Mouse (Mus musculus) cerebellum, adult 9-10 months (tissue): Measurements from ENCODE around the gene Fabp3.
A peak's percentile ranks its signal among the peaks of the same experiment; 100 is the strongest.

ENCODE experiments used
- DNase-seq: peaks from one replicate; pipeline ENCODE4 v3.0.0; 2022

Fabp3 gene

DNA sequence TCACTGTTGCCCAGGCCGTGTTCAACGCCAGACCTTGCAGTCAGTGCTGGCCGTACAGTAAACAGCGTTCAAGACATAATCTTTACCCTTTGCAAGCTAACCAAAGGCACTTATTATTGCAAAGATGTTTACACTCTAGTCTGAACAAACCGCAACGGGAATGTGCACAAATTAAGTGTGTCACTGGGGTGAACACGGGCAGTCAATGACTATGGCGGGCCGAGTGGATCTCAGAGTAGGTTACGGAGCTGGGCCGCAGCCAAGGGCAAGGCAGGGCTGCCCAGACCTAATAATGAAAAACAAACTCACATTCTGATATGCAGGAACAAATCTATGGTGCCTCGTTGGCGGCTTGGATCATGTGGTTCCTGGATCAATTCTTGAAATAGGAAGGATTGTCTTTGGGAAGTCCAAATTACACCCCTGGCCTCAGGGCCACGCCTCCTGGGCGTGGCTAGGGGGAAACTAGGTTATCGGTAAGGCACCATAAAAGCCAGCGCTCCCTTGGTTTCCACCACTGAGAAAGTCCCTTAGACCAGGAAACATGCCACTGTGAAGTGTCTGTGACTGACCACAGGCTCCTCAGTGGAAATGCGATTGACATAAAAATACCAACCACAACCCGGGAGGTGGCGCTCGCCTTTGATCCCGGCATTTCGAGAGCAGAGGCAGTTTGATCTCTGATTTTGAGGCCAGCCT lies 13.2 kb upstream of the Fabp3 start:
- DNase-seq = no peak

- DNase-seq = no peak
These were observed 12.0 kb upstream of the Fabp3 start for GRCm38 (mm10) chr4:130296243-130296965.

GRCm38 (mm10) chr4:130297123-130297529 lies 11.3 kb upstream of the Fabp3 start:
- DNase-seq = peak; percentile 72

- DNase-seq = peak; percentile 85
These were observed 9.3 kb upstream of the Fabp3 start for GRCm38 (mm10) chr4:130298877-130299628.

GRCm38 (mm10) chr4:130299629-130300018 lies 8.8 kb upstream of the Fabp3 start:
- DNase-seq = no peak

DNA sequence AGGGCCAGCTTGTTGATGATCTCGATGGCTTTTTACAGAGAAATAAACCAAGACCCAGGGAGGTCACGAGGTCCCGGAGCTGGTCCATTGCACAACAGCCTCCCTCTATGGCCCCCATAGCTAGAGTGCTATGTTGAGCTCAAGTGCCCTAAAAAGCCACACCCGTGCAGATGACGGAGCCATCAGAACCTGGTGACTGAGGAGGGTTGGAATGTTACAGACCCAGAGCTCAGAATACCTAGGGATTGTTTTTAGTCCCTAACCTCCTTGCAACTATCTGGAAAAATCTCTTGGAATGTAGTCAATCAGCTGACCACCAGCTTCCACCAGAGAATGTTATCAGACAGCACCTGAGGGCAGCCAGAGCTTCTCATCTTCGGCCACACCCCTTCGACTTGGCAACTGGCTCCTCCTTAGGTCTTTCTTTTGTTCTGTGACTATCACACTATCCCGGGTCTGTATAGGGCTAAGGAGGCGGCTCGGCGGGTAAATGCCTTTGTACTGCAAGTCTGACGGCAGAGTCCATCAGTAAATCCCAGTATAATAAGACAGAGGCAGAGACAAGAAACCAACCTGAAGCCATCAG lies 6.0 kb upstream of the Fabp3 start:
- no peak for DNase-seq

DNA sequence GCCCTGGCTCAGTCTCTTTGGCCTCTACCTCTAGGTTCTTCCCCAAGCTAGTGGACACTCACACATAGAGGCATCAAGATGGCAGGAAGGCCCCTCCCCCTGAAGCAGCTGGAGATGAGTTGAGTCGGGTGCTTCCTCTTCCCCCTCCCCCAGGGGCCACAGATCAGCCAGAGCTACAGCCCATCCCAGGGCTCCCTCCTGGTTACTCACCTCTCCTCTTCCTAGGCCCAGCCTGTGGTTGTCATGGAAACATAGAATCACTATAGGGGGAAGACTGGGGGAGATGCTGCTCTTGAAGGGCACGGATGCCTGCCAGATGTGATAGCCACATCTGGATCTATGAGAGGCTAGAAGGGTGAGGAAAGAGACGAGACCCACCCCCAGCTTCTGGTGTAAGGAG lies 3.6 kb upstream of the Fabp3 start:
- no peak for DNase-seq

GRCm38 (mm10) chr4:130306796-130307630 lies 1.4 kb upstream of the Fabp3 start:
- peak; percentile 58 for DNase-seq

GRCm38 (mm10) chr4:130307851-130308230 lies 554 bp upstream of the Fabp3 start:
- DNase-seq = peak; percentile 69

- DNase-seq = no peak
These were observed 859 bp downstream of the Fabp3 start for GRCm38 (mm10) chr4:130309254-130309653.

DNA sequence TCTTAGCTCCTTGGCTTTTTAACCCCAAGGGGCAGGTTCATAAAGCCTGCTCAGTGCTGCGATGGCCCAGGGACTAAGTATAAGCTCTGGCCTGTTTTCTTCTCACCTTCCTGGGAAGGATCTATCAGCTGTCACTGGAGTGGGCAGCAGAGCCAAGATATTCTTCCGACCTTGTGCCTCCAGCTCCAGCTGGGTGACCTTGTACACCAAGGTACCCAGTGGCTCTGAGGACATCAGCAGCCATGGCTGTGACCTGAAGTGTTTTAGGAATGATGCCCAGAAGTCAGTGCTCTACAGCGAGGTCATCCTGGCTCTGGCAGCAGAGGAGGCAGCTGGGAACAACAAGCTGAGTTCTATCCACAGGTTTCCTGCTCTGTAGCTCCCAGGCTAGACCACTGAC lies 4.1 kb downstream of the Fabp3 start:
- DNase-seq = no peak

- no peak for DNase-seq
These were observed 5.2 kb downstream of the Fabp3 start for GRCm38 (mm10) chr4:130313552-130313951.

DNA sequence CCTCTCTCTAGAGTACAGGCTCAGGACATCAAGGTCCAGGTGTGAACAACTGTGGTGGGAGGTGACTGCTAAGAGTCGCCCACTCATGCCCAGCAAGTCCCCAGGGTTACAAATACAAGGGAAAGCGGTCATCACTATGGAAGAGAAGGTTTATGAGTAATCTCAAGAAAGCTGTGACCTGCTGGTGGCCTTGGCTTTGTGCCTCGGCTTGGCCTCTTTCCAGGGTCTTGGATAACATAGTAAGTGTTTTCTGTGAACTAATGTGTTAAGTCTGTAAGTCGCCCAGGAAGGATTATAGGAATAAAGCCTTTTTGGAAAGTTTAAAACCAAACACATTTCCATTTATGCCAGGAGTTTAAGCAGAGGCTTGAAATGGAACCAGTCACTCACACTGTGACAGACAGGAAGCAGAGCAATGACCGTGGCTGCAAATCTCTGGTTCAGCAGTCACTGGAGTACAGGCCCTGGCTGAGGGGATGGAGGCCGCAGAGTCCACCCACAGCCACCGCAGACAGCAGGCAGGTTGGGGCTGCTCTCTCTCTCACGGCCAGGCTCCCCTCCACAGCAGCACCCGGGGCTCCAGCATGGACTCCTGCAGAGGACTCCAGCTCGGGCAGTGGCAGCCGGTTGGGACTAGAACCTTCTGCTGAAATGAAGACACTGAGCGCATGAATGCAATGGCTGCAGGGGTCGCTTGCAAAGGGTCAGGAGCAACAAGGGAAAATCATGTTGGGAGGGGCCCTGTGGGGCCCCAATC lies 7.6 kb downstream of the Fabp3 start:
- DNase-seq = no peak

DNA sequence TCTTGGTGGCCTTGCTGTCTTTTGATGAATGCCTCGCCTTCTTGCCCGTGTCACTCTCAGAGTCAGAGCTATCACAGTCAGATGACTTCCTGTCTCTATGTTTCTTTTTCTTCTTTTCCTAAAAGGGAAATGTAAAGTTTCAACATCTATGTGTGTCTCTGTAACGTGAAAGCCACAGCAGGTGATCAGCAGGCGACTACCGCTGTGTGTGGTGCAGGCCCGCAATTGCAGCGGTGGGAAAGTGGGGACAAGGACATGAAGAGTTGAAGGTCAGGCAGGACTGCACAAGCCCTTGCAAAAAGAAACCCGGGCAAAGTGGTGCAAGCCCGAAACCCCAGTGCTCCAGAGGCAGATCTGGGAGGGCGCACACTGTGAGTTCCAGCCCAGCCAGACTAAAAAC lies 8.3 kb downstream of the Fabp3 start:
- no peak for DNase-seq

DNA sequence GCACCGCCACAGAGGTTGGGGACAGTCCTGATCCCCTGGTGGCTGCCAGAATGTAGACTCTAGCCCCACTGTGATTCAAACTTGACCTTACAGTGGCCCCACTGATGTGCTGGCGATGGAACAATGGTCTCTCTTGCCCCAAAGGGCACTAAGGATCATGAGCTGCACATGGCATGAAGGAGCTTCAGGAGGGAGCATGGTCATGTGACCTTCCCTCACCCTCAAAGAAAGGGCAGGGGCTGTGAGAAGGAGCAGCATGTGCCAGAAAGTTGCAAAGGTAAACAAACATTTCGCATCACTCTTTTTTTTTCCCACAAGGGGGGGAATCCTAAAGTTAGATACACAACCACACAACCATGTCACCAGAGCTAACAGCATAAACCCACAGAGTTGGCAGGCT lies 9.7 kb downstream of the Fabp3 start:
- no peak for DNase-seq

GRCm38 (mm10) chr4:130319564-130319963 lies 11.2 kb downstream of the Fabp3 start:
- DNase-seq = no peak

DNA sequence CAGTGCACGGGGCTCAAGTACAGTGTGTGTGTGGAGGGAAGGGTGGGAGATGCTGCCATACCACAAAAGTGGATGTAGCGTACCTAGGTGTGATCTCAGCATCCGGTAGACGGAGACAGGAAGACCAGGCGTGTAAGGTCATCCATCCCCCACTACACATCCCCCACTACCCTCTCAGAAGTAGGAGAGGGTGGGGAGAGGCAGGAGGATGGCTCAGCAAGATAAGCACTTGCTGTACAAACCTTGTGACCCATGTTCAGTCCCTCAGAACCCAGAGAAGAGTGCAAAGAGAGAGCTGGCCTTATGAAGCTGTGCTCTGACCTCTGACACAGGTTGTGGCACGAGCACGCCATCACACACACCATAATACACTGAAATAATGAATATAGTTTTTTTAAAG lies 13.2 kb downstream of the Fabp3 start:
- no peak for DNase-seq

- DNase-seq = peak; percentile 22
These were observed 14.2 kb downstream of the Fabp3 start for GRCm38 (mm10) chr4:130322567-130322966.

- DNase-seq = no peak
These were observed 14.8 kb downstream of the Fabp3 start for GRCm38 (mm10) chr4:130323165-130323564.

DNA sequence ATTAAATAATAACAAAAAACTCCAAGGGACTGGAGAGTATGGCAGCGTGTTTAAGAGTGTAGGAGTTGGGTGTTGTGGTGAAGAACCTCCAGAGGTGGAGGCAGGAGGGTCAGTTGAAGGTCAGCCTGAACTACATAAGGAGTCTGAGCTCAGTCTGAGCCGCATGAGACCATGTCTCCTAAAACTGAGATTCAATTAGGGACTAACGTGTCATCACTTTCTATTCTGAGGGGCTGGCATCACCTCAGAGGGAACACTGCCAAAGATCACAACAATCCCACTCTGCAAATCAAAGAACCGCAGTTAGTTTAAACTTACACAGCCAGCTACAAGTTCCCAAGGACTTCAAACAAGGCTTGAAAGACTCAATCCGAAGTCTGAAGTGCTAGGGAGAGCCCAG lies 15.2 kb downstream of the Fabp3 start:
- DNase-seq = no peak

DNA sequence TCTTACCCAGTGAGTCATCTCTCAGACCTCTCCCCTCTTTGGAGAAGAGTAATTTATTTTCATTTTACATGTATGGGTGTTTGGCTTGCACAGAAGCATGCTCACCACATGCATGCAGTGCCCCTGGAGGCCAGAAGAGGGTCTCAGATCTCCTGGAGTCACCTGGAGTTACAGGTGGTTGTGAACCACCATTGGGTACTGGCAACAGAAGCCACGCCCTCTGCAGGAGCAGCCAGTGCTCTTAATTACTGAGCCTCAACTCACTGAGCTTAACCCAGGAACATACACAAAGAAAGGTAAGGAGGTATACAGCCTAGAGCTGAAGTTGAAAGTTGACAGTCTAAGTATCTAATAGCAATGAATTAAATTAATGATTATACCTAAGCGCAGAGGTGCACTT lies 17.1 kb downstream of the Fabp3 start:
- DNase-seq = no peak

- DNase-seq = peak; percentile 82
These were observed 19.0 kb downstream of the Fabp3 start for GRCm38 (mm10) chr4:130327366-130327765.
